Mouse (Mus musculus) liver, embryonic 12.5 days (tissue): Measurements from ENCODE around the gene Wasf3. TPM values are rescaled to one million over a fixed set of nuclear protein-coding genes. Genes with fewer than 3 reads are reported as not detected.
A peak's percentile ranks its signal among the peaks of the same experiment; 100 is the strongest.
"Not testable (repeated sequence)": the region's sequence is repeated elsewhere in the genome, so short reads cannot be mapped to it uniquely, and the experiment has no call there.

Experiments
- ATAC-seq: fragments of 200-750 bp; cut with Nextera tagmentation; 2 replicates; pipeline ENCODE4 v1.8.0; 2017; ENCODE audit warnings: moderate number of reproducible peaks, mild to moderate bottlenecking, moderate library complexity
- H3K27ac ChIP-seq: fragments of 300-500 bp; sonication (generic); 2 replicates; pipeline ENCODE4 v1.5.1; 2016; ENCODE audit warnings: mild to moderate bottlenecking
- H3K27me3 ChIP-seq: fragments of 300-500 bp; sonication (generic); replicated peaks from 2 replicates; pipeline ENCODE4 v1.6.1; 2016; ENCODE audit warnings: mild to moderate bottlenecking, moderate library complexity
- H3K36me3 ChIP-seq: fragments of 300-500 bp; sonication (generic); 2 replicates; pipeline ENCODE4 v1.6.1; 2016; ENCODE audit warnings: mild to moderate bottlenecking, moderate library complexity
- H3K4me1 ChIP-seq: fragments of 300-500 bp; sonication (generic); 2 replicates; pipeline ENCODE4 v1.6.1; 2016
- H3K4me2 ChIP-seq: fragments of 300-500 bp; sonication (generic); 2 replicates; pipeline ENCODE4 v1.6.1; 2016; ENCODE audit warnings: mild to moderate bottlenecking, moderate library complexity
- H3K4me3 ChIP-seq: fragments of 300-500 bp; sonication (generic); 2 replicates; pipeline ENCODE4 v1.5.1; 2016; ENCODE audit warnings: mild to moderate bottlenecking, moderate library complexity
- H3K9ac ChIP-seq: fragments of 300-500 bp; sonication (generic); 2 replicates; pipeline ENCODE4 v1.6.1; 2016; ENCODE audit warnings: mild to moderate bottlenecking, moderate library complexity
- H3K9me3 ChIP-seq: fragments of 300-500 bp; sonication (generic); replicated peaks from 2 replicates; pipeline ENCODE4 v1.6.1; 2016; ENCODE audit warnings: mild to moderate bottlenecking, moderate library complexity
- WGBS: fragments of 180-500 bp; shearing (Covaris S2); methylation state at CpG from one replicate; pipeline ENCODE4 v1.1.7; 2016; ENCODE audit not compliant: insufficient replicate concordance; 5-methylcytosine and 5-hydroxymethylcytosine counted together
- polyA plus RNA-seq: library from polyadenylated mRNA; unstranded; fragments of >200 nt; fragmentation: Nextera tagmentation; extraction: Ambion mirVana; gene quantifications from 2 replicates; pipeline ENCODE4 v1.2.1, GENCODE M21; 2016

The Wasf3 gene
- polyA plus RNA-seq, 1 experiment from 2014 or later: 0.13 TPM

GRCm38 (mm10) chr5:146461612-146462011, 76.8 kb downstream of the Wasf3 start:
- Histone ChIP-seq H3K4me1 (no peaks in the 10 kb centered on the region), H3K4me3 (no peak overlapping the region), H3K27me3 (no peaks in the 10 kb centered on the region), H3K36me3 (no peaks in the 10 kb centered on the region), H3K9ac (no peak overlapping the region), H3K9me3 (no peaks in the 10 kb centered on the region), H3K27ac (no peak overlapping the region), H3K4me2 (no peak overlapping the region)
- WGBS: 76% methylated on average over 8 of the region's 8 CpGs
- no peak for ATAC-seq

- Histone ChIP-seq H3K36me3 (no peaks in the 10 kb centered on the region), H3K9me3 (no peaks in the 10 kb centered on the region), H3K9ac (no peak overlapping the region), H3K4me2 (no peak overlapping the region), H3K4me3 (no peak overlapping the region), H3K4me1 (no peaks in the 10 kb centered on the region), H3K27me3 (no peaks in the 10 kb centered on the region), H3K27ac (no peak overlapping the region)
- 80% methylated on average over 19 of the region's 19 CpGs for WGBS
- ATAC-seq: no peak
Measured at GRCm38 (mm10) chr5:146466663-146467062, 81.9 kb downstream of the Wasf3 start.

- 77% methylated on average over 9 of the region's 9 CpGs for WGBS
- Histone ChIP-seq H3K4me1 (no peaks in the 10 kb centered on the region), H3K27me3 (no peaks in the 10 kb centered on the region), H3K4me2 (no peak overlapping the region), H3K9me3 (no peaks in the 10 kb centered on the region), H3K36me3 (no peaks in the 10 kb centered on the region), H3K27ac (no peak overlapping the region), H3K4me3 (no peak overlapping the region), H3K9ac (no peak overlapping the region)
- no peak for ATAC-seq
Measured at GRCm38 (mm10) chr5:146468311-146468710, 83.5 kb downstream of the Wasf3 start.

- Histone ChIP-seq H3K4me3 (no peak overlapping the region), H3K36me3 (no peaks in the 10 kb centered on the region), H3K9me3 (no peaks in the 10 kb centered on the region), H3K27me3 (no peaks in the 10 kb centered on the region), H3K4me1 (no peaks in the 10 kb centered on the region), H3K9ac (no peak overlapping the region), H3K27ac (no peak overlapping the region), H3K4me2 (no peak overlapping the region)
- 76% methylated on average over 9 of the region's 9 CpGs for WGBS
- ATAC-seq: no peak
Measured at GRCm38 (mm10) chr5:146470821-146471220, 86.0 kb downstream of the Wasf3 start.

- Histone ChIP-seq H3K36me3 (no peaks in the 10 kb centered on the region), H3K9me3 (no peaks in the 10 kb centered on the region), H3K27ac (no peak overlapping the region), H3K27me3 (no peaks in the 10 kb centered on the region), H3K4me1 (no peaks in the 10 kb centered on the region), H3K4me2 (no peak overlapping the region), H3K9ac (no peak overlapping the region), H3K4me3 (no peak overlapping the region)
- ATAC-seq: peak; percentile 17; the same call in 1 of the 2 replicates
- 53% methylated on average over 5 of the region's 5 CpGs for WGBS
Measured at GRCm38 (mm10) chr5:146471311-146471710, 86.5 kb downstream of the Wasf3 start.

- no peaks in the 10 kb centered on the region for H3K9me3 ChIP-seq
- no peak overlapping the region for H3K4me3 ChIP-seq
- WGBS: 73% methylated on average over 12 of the region's 12 CpGs
- H3K27ac ChIP-seq: no peak overlapping the region
- H3K9ac ChIP-seq: no peak overlapping the region
- H3K4me1 ChIP-seq: no peaks in the 10 kb centered on the region
- ATAC-seq: no peak
- H3K36me3 ChIP-seq: no peaks in the 10 kb centered on the region
- no peak overlapping the region for H3K4me2 ChIP-seq
- H3K27me3 ChIP-seq: no peaks in the 10 kb centered on the region
Measured at GRCm38 (mm10) chr5:146471821-146472220, 87.0 kb downstream of the Wasf3 start.

GRCm38 (mm10) chr5:146479564-146479963, 94.8 kb downstream of the Wasf3 start:
- H3K4me2 ChIP-seq, H3K9ac ChIP-seq, H3K27me3 ChIP-seq, H3K27ac ChIP-seq, H3K9me3 ChIP-seq, H3K4me3 ChIP-seq, ATAC-seq, H3K36me3 ChIP-seq, H3K4me1 ChIP-seq: not testable (repeated sequence)
- WGBS: 2% methylated on average over 4 of the region's 4 CpGs

- not testable (repeated sequence) for H3K9me3 ChIP-seq, H3K4me3 ChIP-seq, H3K27me3 ChIP-seq, H3K36me3 ChIP-seq, H3K4me1 ChIP-seq, ATAC-seq, H3K4me2 ChIP-seq, H3K9ac ChIP-seq, H3K27ac ChIP-seq
- WGBS: 79% methylated on average over 2 of the region's 3 CpGs
Measured at GRCm38 (mm10) chr5:146481665-146482064, 96.9 kb downstream of the Wasf3 start, which contains the start of gene Gm6408. TSS of gene Gm6408 (plus strand) at chr5:146481965.

GRCm38 (mm10) chr5:146488959-146489358, 104.2 kb downstream of the Wasf3 start:
- H3K36me3 ChIP-seq, H3K9ac ChIP-seq, H3K4me2 ChIP-seq, ATAC-seq, H3K4me3 ChIP-seq, H3K4me1 ChIP-seq, H3K27me3 ChIP-seq, H3K27ac ChIP-seq, H3K9me3 ChIP-seq: not testable (repeated sequence)
- 6% methylated on average over 3 of the region's 4 CpGs for WGBS

- H3K27ac ChIP-seq, H3K4me1 ChIP-seq, H3K4me2 ChIP-seq, H3K27me3 ChIP-seq, H3K36me3 ChIP-seq, H3K4me3 ChIP-seq, ATAC-seq, H3K9ac ChIP-seq, H3K9me3 ChIP-seq: not testable (repeated sequence)
- no CpG with 5 or more reads among the region's 5 CpGs for WGBS
Measured at GRCm38 (mm10) chr5:146491063-146491462, 106.3 kb downstream of the Wasf3 start, which contains the start of gene Gm6370. TSS of gene Gm6370 (plus strand) at chr5:146491363.

GRCm38 (mm10) chr5:146502099-146502498, 117.3 kb downstream of the Wasf3 start, which contains the start of gene 4930449I24Rik:
TSS of gene 4930449I24Rik (plus strand) at chr5:146502399.
- H3K27ac ChIP-seq, H3K4me3 ChIP-seq, H3K27me3 ChIP-seq, H3K36me3 ChIP-seq, H3K4me1 ChIP-seq, H3K4me2 ChIP-seq, H3K9ac ChIP-seq, H3K9me3 ChIP-seq, ATAC-seq: not testable (repeated sequence)
- no CpG with 5 or more reads among the region's 5 CpGs for WGBS

GRCm38 (mm10) chr5:146513823-146514222, 129.0 kb downstream of the Wasf3 start, which contains the start of gene Gm3402:
TSS of gene Gm3402 (plus strand) at chr5:146514123.
- WGBS: 69% methylated on average over 2 of the region's 5 CpGs
- H3K27me3 ChIP-seq, H3K27ac ChIP-seq, H3K4me1 ChIP-seq, H3K9ac ChIP-seq, ATAC-seq, H3K4me2 ChIP-seq, H3K36me3 ChIP-seq, H3K4me3 ChIP-seq, H3K9me3 ChIP-seq: not testable (repeated sequence)
